Mouse (Mus musculus) midbrain, postnatal 0 days (tissue): ENCODE data around the gene Mrps33. TPM values are rescaled to one million over a fixed set of nuclear protein-coding genes. Genes with fewer than 3 reads are reported as not detected.
A peak's percentile ranks its signal among the peaks of the same experiment; 100 is the strongest.

Source experiments
- ATAC-seq: fragments of 200-750 bp; cut with Nextera tagmentation; 2 replicates; pipeline ENCODE4 v1.8.0; 2017; ENCODE audit warnings: moderate number of reproducible peaks, mild to moderate bottlenecking, moderate TSS enrichment, moderate library complexity; ENCODE audit not compliant: low FRiP score
- DNase-seq: peaks from one replicate; pipeline ENCODE4 v3.0.0-alpha.2; 2015; ENCODE audit warnings: low spot score
- H3K27ac ChIP-seq: fragments of 300-500 bp; sonication (generic); 2 replicates; pipeline ENCODE4 v1.5.1; 2014; ENCODE audit warnings: low read depth, mild to moderate bottlenecking, low read length, mixed read lengths
- H3K27me3 ChIP-seq: fragments of 300-500 bp; sonication (generic); 2 replicates; pipeline ENCODE4 v1.6.1; 2014; ENCODE audit warnings: low read length, control low read depth, mixed read lengths; ENCODE audit not compliant: insufficient read depth
- H3K36me3 ChIP-seq: fragments of 300-500 bp; sonication (generic); 2 replicates; pipeline ENCODE4 v1.6.1; 2014; ENCODE audit warnings: low read length, control low read depth, mixed read lengths; ENCODE audit not compliant: insufficient read depth
- H3K4me1 ChIP-seq: fragments of 300-500 bp; sonication (generic); 2 replicates; pipeline ENCODE4 v1.6.1; 2014; ENCODE audit warnings: mild to moderate bottlenecking, control low read depth, antibody characterized with exemption, low read length, mixed read lengths; ENCODE audit not compliant: insufficient read depth
- H3K4me2 ChIP-seq: fragments of 300-500 bp; sonication (generic); 2 replicates; pipeline ENCODE4 v1.6.1; 2014; ENCODE audit warnings: low read depth, mild to moderate bottlenecking, low read length, mixed read lengths; ENCODE audit not compliant: poor library complexity, severe bottlenecking
- H3K4me3 ChIP-seq: fragments of 300-500 bp; sonication (generic); 2 replicates; pipeline ENCODE4 v1.5.1; 2014; ENCODE audit warnings: low read depth, mild to moderate bottlenecking, low read length, moderate library complexity
- H3K9ac ChIP-seq: fragments of 300-500 bp; sonication (generic); replicated peaks from 2 replicates; pipeline ENCODE4 v1.6.1; 2014; ENCODE audit warnings: mild to moderate bottlenecking, low read length, moderate library complexity, mixed read lengths; ENCODE audit not compliant: poor library complexity, severe bottlenecking
- H3K9me3 ChIP-seq: fragments of 300-500 bp; sonication (generic); 2 replicates; pipeline ENCODE4 v1.6.1; 2016; ENCODE audit warnings: low read length, control low read depth
- CTCF ChIP-seq: IDR thresholded peaks from 2 replicates; pipeline ENCODE4 v1.5.1; 2016; ENCODE audit warnings: antibody characterized with exemption, mild to moderate bottlenecking
- WGBS: fragments of 180-500 bp; shearing (Covaris S2); extraction: QIAGEN DNeasy Blood & Tissue Kit; methylation state at CpG from one replicate; pipeline ENCODE4 v1.1.7; 2014; 5-methylcytosine and 5-hydroxymethylcytosine counted together
- polyA plus RNA-seq: library from polyadenylated mRNA; unstranded; fragments of >200 nt; fragmentation: Nextera tagmentation; extraction: Ambion mirVana; gene quantifications from 2 replicates; pipeline ENCODE4 v1.2.1, GENCODE M21; 2015
- total RNA-seq: library from RNA; depleted of rRNA; stranded (reverse); fragments of >200 nt; gene quantifications from 2 replicates; pipeline ENCODE4 v1.2.3, GENCODE M21; 2014

Mrps33 gene
- total and polyA plus RNA-seq, 2 experiments from 2014 or later: 34.3 to 171 TPM

DNA sequence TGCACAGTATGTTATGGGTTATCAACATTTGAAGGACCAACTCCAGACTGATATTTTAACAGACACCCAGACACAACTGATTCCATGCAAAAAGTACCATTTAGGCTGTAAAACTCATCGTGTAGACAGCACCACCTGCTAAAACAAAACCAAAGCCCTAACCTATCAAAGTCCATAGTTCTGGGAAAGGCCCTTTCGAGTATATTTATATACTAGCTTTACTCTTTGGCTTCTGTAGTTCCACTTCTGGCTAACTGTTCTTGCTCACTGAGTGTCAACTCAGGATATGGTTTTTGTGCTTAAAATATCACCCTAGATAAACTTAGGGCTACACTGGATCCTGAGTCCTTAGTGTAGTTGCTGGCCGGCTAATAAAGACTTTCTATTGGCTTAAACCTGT, 10.5 kb upstream of the Mrps33 start:
- WGBS: 84% methylated on average over 3 of the region's 3 CpGs
- no peaks in the 10 kb centered on the region for H3K9me3 ChIP-seq
- no peak overlapping the region for H3K9ac ChIP-seq
- no peak overlapping the region for H3K27ac ChIP-seq
- H3K4me1 ChIP-seq: no peaks in the 10 kb centered on the region
- H3K36me3 ChIP-seq: no peaks in the 10 kb centered on the region
- H3K27me3 ChIP-seq: no peaks in the 10 kb centered on the region
- ATAC-seq (no peak), DNase-seq (no peak)
- no peak overlapping the region for H3K4me3 ChIP-seq
- H3K4me2 ChIP-seq: no peak overlapping the region
- no peak for TF ChIP-seq CTCF

DNA sequence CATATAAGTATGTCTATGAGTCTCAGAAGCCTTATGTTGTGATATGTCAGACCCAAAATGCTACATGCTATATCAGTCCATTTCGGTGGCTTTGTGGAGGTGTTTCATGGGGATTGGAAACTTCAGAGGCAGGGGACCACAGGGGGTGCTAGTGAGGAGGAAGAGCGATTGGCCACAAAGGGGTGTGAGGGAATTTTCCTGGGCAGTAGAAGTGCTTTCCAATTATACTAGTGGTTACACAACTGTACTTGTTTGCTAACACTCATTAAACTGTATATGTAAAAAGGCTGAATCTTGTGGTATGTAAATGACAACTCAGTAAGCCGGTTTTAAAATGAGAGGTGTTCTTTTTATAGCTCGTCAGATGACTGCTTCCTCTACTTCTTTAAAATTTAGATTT, 8.1 kb upstream of the Mrps33 start:
- TF ChIP-seq CTCF: peak; percentile 22; the same call in 1 of the 2 replicates
- no peak for DNase-seq

DNA sequence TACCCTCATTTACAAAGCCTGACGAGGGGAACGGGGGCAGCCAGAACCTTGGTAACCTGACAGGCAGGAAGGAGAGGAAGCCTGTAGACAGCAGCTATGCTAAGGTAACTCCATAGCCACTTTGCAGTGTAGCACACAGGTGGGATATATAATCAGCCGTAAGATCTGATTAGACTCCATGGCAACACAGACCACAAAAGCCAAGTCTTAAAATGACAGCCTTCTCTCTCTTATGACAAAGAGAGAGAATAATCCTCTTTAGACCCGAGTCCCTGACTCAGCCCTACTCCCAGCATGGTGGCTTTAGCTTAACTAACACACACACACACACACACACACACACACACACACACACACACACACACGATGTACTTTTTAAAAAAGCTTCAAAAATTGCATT, 2.3 kb downstream of the Mrps33 start:
- H3K4me3 ChIP-seq: no peak overlapping the region
- DNase-seq (no peak), ATAC-seq (no peak)
- H3K4me1 ChIP-seq: no peaks in the 10 kb centered on the region
- no peaks in the 10 kb centered on the region for H3K36me3 ChIP-seq
- no peaks in the 10 kb centered on the region for H3K27me3 ChIP-seq
- no peak overlapping the region for H3K4me2 ChIP-seq
- TF ChIP-seq CTCF: no peak
- H3K27ac ChIP-seq: no peak overlapping the region
- WGBS: 12% methylated on average over 5 of the region's 5 CpGs
- no peaks in the 10 kb centered on the region for H3K9me3 ChIP-seq
- H3K9ac ChIP-seq: no peak overlapping the region

More for the DNA sequence above, 8.1 kb upstream of the Mrps33 start:
- no peaks in the 10 kb centered on the region for H3K4me1 ChIP-seq
- H3K36me3 ChIP-seq: no peaks in the 10 kb centered on the region
- no peaks in the 10 kb centered on the region for H3K9me3 ChIP-seq
- no peak overlapping the region for H3K27ac ChIP-seq
- H3K4me2 ChIP-seq: no peak overlapping the region
- no peak overlapping the region for H3K4me3 ChIP-seq
- no peak for ATAC-seq
- H3K27me3 ChIP-seq: no peaks in the 10 kb centered on the region
- H3K9ac ChIP-seq: no peak overlapping the region
- 47% methylated on average over 4 of the region's 4 CpGs for WGBS

DNA sequence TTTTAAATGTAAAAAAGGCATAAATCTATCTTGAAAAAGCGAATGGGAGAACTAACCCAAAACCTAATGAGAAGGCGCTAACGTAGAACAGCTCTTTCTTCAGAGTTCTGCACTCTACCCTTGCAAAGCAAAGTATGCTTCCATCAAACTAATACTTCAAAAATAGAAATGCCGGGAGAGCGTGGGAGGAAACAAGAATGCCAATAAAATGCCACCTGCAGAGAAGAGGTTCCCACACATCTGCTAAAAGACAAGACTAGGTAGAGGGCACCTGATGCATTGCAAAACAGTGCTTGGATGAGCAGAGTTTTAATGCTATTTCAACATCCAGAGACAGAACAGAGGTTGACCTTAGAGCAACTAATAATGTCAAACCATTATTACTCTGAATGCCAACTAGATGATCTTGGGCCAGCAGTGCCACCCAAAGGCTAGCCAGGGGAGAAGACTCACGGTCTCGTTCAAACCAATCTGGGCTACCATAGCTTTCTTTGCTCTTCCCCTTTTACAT, 3.7 kb downstream of the Mrps33 start:
- ATAC-seq (no peak), DNase-seq (peak; percentile 18)

DNA sequence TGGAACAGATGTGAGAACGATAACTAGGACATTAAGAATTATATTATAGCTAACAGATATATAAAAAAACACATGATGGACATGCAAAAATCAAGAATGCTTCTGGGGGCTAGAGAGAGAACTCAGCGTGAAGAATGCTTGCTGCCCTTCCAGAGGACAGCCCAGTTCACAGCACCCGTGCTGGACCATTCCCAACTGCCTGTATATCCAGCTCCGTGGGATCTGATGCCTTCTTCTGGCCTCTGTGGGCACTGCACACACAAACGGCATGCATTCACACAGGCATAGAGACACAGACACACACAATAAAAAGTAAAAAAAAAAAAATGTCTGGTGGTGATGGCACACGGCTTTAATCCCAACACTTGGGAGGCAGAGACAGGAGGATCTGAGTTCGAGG, 4.5 kb downstream of the Mrps33 start:
- WGBS: 82% methylated on average over 7 of the region's 7 CpGs

More for the DNA sequence above, 3.7 kb downstream of the Mrps33 start:
- TF ChIP-seq CTCF: peak; percentile 47
- no peaks in the 10 kb centered on the region for H3K9me3 ChIP-seq
- no peak overlapping the region for H3K4me2 ChIP-seq
- no peak overlapping the region for H3K9ac ChIP-seq
- H3K4me3 ChIP-seq: no peak overlapping the region
- H3K4me1 ChIP-seq: no peaks in the 10 kb centered on the region
- H3K27ac ChIP-seq: no peak overlapping the region
- H3K27me3 ChIP-seq: no peaks in the 10 kb centered on the region
- 95% methylated on average over 7 of the region's 7 CpGs for WGBS
- 0 out of 2 replicates have a peak, but pooled peaks cover 2% of the 10 kb centered on the region for H3K36me3 ChIP-seq

DNA sequence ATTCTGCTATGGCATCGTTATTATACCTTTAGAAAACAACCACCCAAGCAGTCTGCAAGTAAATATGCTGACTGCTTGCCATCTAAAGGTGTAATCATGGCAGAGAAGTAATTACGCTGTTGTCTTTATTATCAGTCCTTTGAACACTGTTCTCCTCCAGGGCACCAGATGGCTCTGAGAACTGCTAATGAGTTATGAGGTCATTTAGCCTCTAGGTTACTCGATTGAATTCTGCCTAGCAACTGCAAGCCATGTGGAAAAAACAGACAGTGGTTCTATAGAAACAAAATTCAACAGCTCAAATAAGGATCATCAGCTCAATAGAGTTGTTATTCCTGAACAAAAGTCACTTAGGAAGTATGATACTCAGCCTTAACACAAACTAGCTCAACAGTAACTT, 4.9 kb downstream of the Mrps33 start:
- 56% methylated on average over 3 of the region's 3 CpGs for WGBS
- ATAC-seq: no peak
- DNase-seq: peak; percentile 84

More for the DNA sequence above, 4.5 kb downstream of the Mrps33 start:
- no peaks in the 10 kb centered on the region for H3K4me1 ChIP-seq
- no peak overlapping the region for H3K27ac ChIP-seq
- no peaks in the 10 kb centered on the region for H3K9me3 ChIP-seq
- ATAC-seq: no peak
- no peak; the same call in 1 of the 2 replicates for TF ChIP-seq CTCF
- no peak overlapping the region for H3K4me2 ChIP-seq
- peaks cover 4% of the 10 kb centered on the region; the same call in 1 of the 2 replicates for H3K36me3 ChIP-seq
- no peak overlapping the region for H3K9ac ChIP-seq
- no peak overlapping the region for H3K4me3 ChIP-seq
- DNase-seq: peak; percentile 15
- no peaks in the 10 kb centered on the region for H3K27me3 ChIP-seq

More for the DNA sequence above, 4.9 kb downstream of the Mrps33 start:
- Histone ChIP-seq H3K4me3 (no peak overlapping the region), H3K27ac (no peak overlapping the region), H3K9ac (no peak overlapping the region), H3K9me3 (no peaks in the 10 kb centered on the region), H3K4me1 (no peaks in the 10 kb centered on the region), H3K27me3 (no peaks in the 10 kb centered on the region), H3K4me2 (no peak overlapping the region), H3K36me3 (peaks cover 8% of the 10 kb centered on the region; the same call in 1 of the 2 replicates)
- TF ChIP-seq CTCF: no peak
